11 mouse cellular contexts compared by ENCODE assay signal in genomic region chr1:169346876-169347275, GRCm38 (mm10).
"Had no signal": no experiment of that assay in that cellular context is flagged by ENCODE, and none has a peak within 500 bp of the region (broad histone marks: within the 10 kb centered on the region; RNA-seq: fewer than 3 reads in every experiment).

No protein-coding gene starts in this region.

- H3K36me3 ChIP-seq: limb, embryonic 13.5 days; midbrain, embryonic 13.5 days had no signal

- H3K27me3 ChIP-seq: midbrain, embryonic 13.5 days had no signal

- DNase-seq: lung, adult 2 months; lung, postnatal 36 days; thymus, adult 18-20 months; thymus, postnatal 14 days had no signal

- H3K27ac ChIP-seq: hindbrain, embryonic 14.5 days; limb, embryonic 13.5 days; liver, embryonic 14.5 days; midbrain, embryonic 13.5 days; stomach, postnatal 0 days had no signal

- H3K4me3 ChIP-seq: limb, embryonic 13.5 days; midbrain, embryonic 13.5 days had no signal

- ATAC-seq: intestine, postnatal 0 days; lung, postnatal 0 days; midbrain, embryonic 13.5 days had no signal

- H3K4me2 ChIP-seq: hindbrain, embryonic 14.5 days; limb, embryonic 13.5 days; midbrain, embryonic 13.5 days had no signal

- H3K9ac ChIP-seq: hindbrain, embryonic 14.5 days; limb, embryonic 13.5 days; liver, embryonic 14.5 days; midbrain, embryonic 13.5 days had no signal

- H3K4me1 ChIP-seq: midbrain, embryonic 13.5 days had no signal

- H3K9me3 ChIP-seq: limb, embryonic 13.5 days; midbrain, embryonic 13.5 days had no signal
